Mouse (Mus musculus) ES-E14 (cell line): ENCODE measurements at regions not wholly inside any gene's neighbourhood (a gene's known extent, or its start where the extent isn't known, plus 50 kb on each side); places are given as distances from the start of the nearest gene placed in this dataset.

Source experiments
- CHD2 ChIP-seq: IDR thresholded peaks from 2 replicates; pipeline ENCODE4 v1.6.1; 2014; ENCODE audit warnings: mild to moderate bottlenecking, low read depth, low read length, inconsistent platforms
- HCFC1 ChIP-seq: IDR thresholded peaks from 2 replicates; pipeline ENCODE4 v1.6.1; 2012; ENCODE audit warnings: low read length, inconsistent platforms, borderline replicate concordance; ENCODE audit not compliant: insufficient read depth
- MAFK ChIP-seq: IDR thresholded peaks from 2 replicates; pipeline ENCODE4 v1.6.1; 2014; ENCODE audit warnings: mild to moderate bottlenecking, low read depth, low read length, inconsistent platforms; ENCODE audit not compliant: insufficient read depth
- ZC3H11A ChIP-seq: IDR thresholded peaks from 2 replicates; pipeline ENCODE4 v1.6.1; 2012; ENCODE audit warnings: low read depth, mild to moderate bottlenecking, inconsistent platforms, low read length, borderline replicate concordance

DNA sequence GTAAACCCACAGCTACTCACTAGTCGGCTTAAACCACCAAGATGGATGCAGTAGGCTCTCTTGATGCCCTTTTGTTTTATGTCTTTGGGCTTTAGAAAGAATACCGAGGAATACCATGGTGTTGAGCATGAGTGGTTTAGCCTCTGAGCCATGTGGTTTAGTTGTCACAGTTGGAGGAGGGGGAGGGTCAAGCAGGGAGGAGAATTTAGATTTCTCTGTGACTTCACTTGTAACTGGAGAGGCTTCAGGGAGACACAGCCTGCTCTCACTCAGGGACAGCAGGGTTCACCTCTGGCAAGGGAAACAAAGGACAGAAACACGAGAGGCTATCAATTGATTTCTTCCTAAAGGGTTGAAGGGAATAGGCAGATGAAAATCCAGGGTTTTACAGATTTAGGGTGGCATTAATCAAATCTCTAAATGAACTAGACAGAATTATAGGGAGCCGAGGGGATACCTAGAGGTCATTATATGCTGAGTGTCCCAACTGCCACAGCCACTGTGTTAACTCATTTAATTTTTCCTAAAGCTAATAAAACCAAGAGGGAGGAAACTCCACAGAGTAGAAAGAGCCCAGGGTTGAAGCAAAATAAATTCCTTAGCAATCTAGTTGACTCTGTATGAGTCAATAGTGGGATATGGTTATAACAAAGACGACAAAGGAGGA is 2113.7 kb upstream of the 5930422O12Rik start:
- TF ChIP-seq HCFC1 (no peak), MAFK (no peak), CHD2 (no peak), ZC3H11A (no peak)
